Mouse (Mus musculus) spleen, adult 18-20 months (tissue): ENCODE measurements around the gene Cd274.

Experiments used
- DNase-seq, 2 experiments: peaks; one replicate each; pipeline ENCODE4 v3.0.0; 2022; ENCODE audit warnings: mixed read lengths in 2 of 2

The Cd274 gene

GRCm38 (mm10) chr19:29365105-29365504 lies 2.1 kb upstream of the Cd274 start:
- DNase-seq: peak; percentile 53 to 68

GRCm38 (mm10) chr19:29366226-29366968 lies 858 bp upstream of the Cd274 start:
- no peak for DNase-seq

- no peak for DNase-seq
Observed at GRCm38 (mm10) chr19:29368041-29368440, 786 bp downstream of the Cd274 start.

GRCm38 (mm10) chr19:29368671-29369309 lies 1.5 kb downstream of the Cd274 start:
- DNase-seq: peak in 1 of 2 experiments; percentile 25

- no peak for DNase-seq
Observed at GRCm38 (mm10) chr19:29370112-29370511, 2.9 kb downstream of the Cd274 start.

- no peak for DNase-seq
Observed at GRCm38 (mm10) chr19:29370545-29371283, 3.5 kb downstream of the Cd274 start.

GRCm38 (mm10) chr19:29371284-29372081 lies 4.2 kb downstream of the Cd274 start:
- peak in 1 of 2 experiments; percentile 27 for DNase-seq

- no peak for DNase-seq
Observed at GRCm38 (mm10) chr19:29372138-29372537, 4.9 kb downstream of the Cd274 start.

- DNase-seq: no peak
Observed at GRCm38 (mm10) chr19:29372621-29373020, 5.4 kb downstream of the Cd274 start.

GRCm38 (mm10) chr19:29373438-29373837 lies 6.2 kb downstream of the Cd274 start:
- no peak for DNase-seq

GRCm38 (mm10) chr19:29374947-29375346 lies 7.7 kb downstream of the Cd274 start:
- no peak for DNase-seq

GRCm38 (mm10) chr19:29376382-29376781 lies 9.1 kb downstream of the Cd274 start:
- DNase-seq: no peak

- no peak for DNase-seq
Observed at GRCm38 (mm10) chr19:29379839-29380603, 12.8 kb downstream of the Cd274 start.

GRCm38 (mm10) chr19:29383368-29383767 lies 16.1 kb downstream of the Cd274 start:
- no peak for DNase-seq

- DNase-seq: no peak
Observed at GRCm38 (mm10) chr19:29384412-29384811, 17.2 kb downstream of the Cd274 start.

- DNase-seq: no peak
Observed at GRCm38 (mm10) chr19:29384994-29385393, 17.7 kb downstream of the Cd274 start.

GRCm38 (mm10) chr19:29385822-29386221 lies 18.6 kb downstream of the Cd274 start:
- no peak for DNase-seq

- DNase-seq: no peak
Observed at GRCm38 (mm10) chr19:29388818-29389217, 21.6 kb downstream of the Cd274 start.

- no peak for DNase-seq
Observed at GRCm38 (mm10) chr19:29390483-29390882, 23.2 kb downstream of the Cd274 start.

- DNase-seq: no peak
Observed at GRCm38 (mm10) chr19:29391279-29391678, 24.0 kb downstream of the Cd274 start.

- no peak for DNase-seq
Observed at GRCm38 (mm10) chr19:29393333-29393732, 26.1 kb downstream of the Cd274 start.

GRCm38 (mm10) chr19:29394721-29395120 lies 27.5 kb downstream of the Cd274 start:
- no peak for DNase-seq
